Mouse (Mus musculus) fat pad, adult 2 months (tissue): Measurements from ENCODE around the gene Twist2.

Source experiments
- DNase-seq: peaks from one replicate; pipeline ENCODE4 v3.0.0-alpha.2; 2011; ENCODE audit warnings: low read depth, low spot score; ENCODE audit errors: extremely low read depth

Twist2 gene

DNA sequence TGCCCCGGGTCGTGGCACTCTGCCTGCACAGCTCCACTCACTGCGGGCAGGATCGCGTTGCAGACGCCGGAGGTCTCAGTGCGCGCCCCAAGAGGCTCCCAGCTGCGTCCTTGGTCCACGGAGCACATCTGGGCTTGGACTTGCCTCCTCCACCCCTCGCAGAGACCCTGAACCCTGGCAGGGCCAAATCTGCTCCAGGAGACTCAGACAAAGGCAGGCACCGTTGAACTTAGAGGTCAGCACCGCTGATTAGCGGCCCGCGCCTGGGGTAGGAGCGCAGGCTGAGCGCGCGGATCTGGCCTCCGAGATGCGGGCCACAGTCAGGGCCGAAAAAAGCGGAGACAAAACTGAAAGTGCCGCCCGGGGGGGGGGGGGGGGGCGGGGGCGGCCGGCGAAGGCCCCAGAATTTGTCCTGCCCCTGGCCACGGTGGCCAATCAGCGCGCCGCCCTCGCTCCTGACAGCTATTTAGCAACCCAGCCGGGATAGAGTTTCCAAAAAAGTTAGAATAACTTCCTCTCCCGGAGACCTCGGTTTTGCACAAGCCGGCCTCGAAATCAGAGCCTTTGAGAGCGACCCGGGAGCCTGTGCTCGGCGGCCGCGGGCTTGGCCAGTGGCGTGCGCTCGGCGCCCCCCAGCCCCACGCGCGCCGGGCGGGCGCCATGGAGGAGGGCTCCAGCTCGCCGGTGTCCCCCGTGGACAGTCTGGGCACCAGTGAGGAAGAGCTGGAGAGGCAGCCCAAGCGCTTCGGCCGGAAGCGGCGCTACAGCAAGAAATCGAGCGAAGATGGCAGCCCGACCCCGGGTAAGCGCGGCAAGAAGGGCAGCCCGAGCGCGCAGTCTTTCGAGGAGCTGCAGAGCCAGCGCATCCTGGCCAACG lies at the start of gene Twist2:
Gene Twist2 (plus strand): TSS at position 495 of the 877 bp plus-strand sequence.
- no peak for DNase-seq

DNA sequence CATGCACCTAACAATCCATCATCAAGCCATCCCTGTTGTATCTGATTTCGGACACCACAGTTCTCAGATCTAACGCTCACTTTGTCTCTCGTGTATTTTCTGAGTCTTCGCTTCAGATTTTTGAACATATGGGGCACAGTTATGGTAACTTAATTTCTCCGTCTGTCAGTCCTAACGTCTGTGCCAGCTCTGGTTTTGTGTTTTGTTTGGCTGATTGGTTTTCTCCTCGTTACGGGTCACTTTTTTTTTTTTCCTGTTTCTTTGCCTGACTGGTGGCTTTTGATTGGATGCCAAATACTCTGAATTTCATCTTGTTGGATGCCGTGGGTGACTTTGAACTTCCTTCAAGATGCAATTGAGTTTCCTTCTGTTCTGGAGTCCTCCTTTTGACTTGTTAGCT lies 48.3 kb upstream of the Twist2 start:
- DNase-seq = no peak

DNA sequence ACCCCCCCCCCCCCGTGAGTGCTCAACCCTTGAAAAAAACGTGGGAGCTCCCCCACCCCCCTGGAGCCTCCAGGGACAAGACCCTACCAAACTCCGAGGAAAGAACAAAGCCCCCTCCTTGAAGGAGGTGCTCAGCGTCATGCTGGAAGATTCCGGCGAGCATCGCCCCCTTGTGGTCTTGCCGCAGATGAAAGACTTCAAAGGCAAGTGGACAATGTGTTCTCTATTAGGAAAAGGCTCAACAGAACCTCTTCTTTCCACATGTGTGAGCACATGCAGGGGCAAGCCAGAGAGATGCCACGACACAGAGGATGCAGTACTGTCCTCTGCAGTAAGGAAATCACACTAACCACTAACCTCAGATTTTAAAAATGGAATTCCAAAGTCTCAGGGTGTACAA lies 46.2 kb upstream of the Twist2 start:
- DNase-seq = no peak

DNA sequence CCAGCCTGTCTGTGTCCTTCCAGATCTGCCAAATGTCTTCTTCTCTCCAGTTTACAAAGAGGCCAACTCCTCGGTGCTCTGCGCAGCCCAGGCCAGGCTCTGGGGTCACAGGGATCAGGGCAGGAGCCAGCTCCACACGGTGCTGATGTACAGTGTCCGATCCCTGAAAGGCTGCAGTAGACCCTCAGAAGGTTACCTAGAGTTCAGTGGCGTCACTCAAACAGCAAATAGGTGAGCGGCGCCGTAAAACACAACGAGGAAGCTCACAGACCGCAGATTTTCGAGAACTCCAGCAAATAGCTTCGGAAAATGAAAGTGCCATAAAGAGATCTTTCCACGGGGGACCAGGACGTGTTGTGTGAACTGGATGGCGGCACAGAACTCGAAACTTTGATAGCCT lies 44.0 kb upstream of the Twist2 start:
- no peak for DNase-seq

DNA sequence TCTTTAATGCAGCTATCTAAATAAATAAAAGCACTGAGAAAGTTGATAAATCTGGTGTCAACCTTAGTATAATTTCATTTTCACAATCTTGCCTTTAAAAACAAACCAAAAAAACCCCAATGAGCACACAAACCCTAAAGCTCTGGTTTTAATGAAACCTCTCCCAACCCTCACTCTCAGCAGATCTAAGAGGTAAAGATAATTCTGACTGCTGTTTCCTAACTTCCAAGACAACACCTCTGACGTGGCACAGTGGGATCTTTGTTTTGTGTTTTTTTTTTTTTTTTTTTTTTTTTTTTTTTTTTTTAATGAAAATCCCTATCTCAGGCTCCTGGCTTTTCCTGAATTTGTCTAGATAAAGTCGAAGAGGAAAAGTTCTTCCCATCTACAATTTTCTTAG lies 43.1 kb upstream of the Twist2 start:
- DNase-seq = no peak

DNA sequence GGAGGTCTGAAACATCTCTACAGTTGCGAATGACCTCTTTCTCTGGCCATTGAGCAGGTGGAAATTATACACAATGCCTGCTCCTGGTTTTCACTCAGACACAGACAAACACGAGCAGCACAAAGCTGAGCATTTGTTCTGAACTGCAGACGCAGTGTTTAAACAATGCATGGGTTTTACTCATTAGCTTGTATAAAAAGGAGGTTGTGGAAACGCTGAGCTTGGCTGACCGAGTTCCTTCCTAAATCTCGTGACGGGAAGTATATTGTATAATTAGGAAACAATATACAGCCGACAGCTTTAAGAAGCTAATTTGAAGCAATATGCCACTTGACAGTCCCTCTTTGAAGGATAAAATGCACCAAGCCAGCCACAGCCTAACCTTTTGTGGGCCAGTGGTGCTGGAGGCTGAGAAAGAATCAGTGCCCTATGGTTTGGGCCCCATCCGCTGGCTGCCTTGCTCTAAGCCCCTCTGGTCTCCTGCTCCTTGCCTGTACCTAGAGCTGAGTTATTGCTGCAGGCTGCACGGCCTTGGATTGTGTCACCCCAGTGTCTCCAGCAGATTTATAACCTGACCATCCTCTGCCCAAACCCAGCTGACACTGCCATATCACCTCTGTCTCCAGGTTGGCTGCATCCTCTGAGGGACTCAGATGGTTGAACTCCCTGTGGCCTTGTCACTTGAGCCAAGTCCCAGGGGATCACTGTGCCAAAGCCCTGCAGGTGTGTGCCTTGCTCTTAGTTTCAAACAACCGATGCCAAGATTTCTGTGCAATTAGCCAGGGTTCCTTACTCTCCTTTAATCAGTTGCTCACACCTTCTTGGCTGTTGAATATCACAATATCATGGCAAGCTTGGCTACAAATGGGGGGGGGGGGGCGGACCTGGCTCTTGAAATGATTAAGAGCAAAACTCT lies 42.4 kb upstream of the Twist2 start:
- peak; percentile 43 for DNase-seq

DNA sequence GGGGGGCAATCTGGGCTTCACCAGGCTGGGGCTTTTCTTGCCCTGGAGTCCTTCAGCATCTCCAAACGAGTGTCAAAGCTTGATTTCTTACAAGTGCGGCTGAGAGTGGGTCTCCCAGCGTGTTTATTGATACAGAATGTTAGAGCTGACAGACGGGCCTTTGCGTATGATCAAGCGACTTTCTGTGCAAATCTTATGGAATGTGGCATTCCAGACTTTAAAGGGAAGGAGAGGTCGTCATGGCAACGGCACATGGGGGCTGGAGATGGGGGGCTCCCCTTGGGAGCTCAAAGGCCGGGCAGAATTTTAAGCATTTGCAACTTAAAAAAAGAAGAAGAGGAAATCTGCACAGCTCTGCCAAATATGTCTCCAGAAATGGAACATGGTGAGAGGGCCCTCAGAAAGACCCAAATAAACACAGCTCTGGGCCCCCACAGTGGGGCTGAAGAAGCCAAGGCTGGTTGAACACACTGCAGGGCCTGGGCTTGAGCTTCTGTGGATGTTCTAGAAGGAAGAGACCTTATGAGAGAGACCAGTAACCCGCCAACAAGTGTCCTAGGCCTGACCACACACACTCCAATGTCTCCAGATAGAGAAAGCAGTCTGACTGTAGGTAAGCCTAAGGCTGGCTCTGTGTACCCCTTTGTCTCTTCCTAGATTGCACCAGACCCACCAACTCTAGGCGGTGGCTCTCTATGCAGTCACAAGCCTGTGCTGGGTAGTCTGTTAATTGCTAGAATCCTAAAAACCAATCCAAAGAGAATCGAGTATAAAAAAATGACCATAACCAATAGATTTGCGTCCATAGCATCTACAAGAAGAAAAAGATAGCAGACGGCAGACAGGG lies 40.9 kb upstream of the Twist2 start:
- no peak for DNase-seq

DNA sequence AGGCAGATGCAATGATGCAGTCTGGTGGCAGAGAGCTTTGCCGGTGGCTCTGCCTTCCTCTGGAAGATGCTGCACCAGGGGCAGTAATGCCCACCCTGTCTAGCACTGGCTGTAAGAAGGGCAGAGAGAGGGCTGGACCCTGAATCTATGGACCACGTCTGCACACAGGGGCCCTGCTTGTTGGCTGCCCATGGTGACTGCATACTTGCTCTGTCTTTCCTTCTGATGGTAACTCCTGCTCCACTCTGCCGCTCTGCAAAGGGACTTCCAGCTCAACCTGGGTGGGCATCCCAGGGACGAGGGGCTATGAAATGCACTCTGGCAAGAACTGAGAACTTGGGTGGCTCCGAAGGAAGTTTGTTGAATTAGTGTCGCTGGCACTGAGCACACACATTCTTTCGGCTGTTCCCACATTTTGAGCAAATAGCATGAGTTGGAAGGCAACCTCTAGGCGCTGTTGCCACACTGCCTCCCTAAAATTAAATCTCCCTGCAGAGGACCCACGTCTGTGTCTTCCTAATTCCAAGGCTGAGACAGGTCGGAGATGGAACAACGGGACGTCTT lies 38.7 kb upstream of the Twist2 start:
- DNase-seq = no peak

DNA sequence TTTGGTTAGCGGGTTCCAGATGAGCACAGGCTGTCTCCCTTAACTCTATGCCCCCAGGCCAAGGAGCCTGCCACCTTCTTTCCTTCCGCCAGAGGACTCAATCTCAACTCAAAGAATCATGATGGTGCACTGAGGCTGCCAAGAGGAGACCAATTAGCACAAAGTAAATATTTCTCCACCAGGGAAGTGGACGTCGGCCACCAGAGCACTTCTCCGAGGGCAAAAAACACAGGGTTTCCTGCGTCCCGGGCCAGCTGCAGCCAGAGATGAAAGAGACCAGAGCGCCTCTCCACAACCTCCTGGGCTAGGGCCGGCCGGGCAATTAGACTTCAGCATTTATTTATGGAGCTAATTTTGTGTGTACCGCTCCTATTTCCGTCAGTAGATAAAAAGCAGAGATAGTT lies 31.0 kb upstream of the Twist2 start:
- DNase-seq = peak; percentile 18

DNA sequence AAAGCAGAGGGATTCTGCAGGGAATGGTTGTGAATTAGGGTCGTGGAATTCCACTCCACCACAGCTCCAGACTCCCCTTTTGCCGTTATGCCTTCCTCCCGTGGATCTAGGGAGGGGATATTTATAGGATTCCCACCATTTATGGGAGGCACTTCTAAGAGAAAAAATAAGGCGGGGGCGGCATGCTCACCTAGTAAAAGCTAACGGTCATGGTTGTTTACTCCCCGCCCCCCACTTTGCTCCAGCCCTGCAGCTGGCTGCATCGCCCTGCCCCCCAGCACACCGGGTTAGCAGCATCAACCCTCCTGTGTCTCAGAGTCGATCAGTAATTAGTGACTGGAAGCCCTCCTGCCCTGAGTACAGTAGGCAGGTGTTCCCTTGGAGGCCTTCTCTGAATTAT lies 30.6 kb upstream of the Twist2 start:
- no peak for DNase-seq

DNA sequence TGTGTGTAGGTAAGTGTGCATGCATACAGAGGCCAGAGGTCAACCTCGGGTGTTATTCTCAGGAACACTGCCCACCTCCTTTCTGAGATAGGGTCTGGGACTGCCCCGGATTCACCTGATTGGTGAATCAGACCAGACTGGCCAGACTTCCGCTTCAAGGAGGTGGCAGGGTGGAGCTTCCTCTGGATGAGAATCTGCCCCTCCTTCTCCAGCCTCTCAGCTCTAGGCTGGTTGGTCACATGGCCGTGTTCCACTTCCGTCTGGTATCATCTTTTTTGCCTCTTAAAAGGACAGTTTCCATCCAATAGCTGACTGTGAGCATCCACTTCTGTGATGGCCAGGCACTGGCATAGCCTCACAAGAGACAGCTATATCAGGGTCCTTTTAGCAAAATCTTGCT lies 24.3 kb upstream of the Twist2 start:
- DNase-seq = no peak

DNA sequence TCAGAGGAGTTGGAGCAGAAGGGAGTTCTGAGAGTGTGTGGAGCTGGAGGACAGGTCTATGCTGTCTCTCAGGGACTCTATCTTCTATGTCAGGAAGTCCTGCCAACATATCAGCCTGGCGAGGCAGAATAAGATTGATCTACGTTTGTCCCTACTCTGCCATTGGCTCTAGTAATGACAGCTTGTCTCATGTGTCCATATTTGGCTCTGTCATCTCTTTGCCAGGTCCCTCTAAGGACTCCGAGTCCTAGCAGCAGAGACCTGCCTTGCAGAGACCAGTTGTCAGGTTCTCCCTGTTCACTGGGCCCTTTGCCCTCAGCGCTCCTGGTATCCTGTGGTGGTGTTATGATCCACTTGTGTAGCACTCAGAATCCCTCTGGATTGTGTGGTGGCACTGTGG lies 21.4 kb upstream of the Twist2 start:
- no peak for DNase-seq

DNA sequence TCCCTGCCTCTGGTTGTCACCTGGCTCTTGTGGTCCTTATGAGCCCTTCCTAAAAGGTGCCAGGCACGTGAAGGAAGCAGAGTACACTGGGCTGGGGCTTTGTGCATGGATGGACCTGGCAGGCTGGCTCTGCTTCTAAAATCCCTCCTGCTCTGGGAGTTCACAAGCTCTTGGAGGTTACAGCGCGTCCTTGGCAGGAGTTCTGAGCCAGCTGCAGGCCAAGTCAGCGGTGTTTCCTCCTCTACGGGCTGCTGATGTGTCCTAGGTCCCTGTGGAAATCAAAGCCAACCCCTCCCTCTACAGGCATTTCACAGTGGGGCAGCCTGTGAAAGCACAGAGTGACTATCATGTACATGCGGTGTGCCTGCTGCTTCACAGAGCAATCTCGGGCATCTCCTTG lies 20.1 kb upstream of the Twist2 start:
- peak; percentile 16 for DNase-seq

DNA sequence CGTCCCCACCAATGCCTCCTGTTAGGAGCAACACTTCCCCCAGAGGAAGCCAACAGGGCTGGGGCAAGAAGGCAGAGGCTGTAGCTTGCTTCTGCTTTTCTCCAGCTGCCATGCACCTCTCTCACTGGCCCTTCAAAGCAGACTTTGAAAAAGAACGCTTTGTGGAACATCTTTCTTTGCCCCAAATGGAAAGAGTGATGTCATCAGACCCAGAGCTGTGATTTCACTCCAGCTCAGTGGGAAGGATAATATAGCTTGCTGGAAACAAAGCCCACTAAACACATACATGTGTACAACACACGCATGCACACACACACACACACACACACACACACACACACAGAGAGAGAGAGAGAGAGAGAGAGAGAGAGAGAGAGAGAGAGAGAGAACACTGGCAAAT lies 17.1 kb upstream of the Twist2 start:
- no peak for DNase-seq

DNA sequence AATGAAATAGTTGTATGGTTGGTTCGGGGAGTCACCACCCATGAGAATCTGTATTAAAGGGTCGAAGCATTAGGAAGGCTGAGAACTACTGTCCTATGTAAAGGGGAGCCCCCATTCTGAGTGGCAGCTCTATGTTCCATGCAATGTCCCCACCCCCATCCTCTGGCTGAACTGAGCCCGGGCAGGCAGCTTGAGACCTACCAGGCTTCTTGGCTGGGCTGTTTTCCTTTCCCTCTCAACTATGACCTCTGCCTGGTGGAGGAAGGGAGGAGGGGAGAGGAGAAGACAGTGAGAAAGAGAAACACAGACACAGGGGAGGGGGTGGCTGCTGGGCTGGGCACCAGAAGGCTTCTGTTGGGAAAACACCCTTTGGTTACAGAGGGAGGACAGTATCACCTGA lies 1.9 kb upstream of the Twist2 start:
- DNase-seq = no peak

DNA sequence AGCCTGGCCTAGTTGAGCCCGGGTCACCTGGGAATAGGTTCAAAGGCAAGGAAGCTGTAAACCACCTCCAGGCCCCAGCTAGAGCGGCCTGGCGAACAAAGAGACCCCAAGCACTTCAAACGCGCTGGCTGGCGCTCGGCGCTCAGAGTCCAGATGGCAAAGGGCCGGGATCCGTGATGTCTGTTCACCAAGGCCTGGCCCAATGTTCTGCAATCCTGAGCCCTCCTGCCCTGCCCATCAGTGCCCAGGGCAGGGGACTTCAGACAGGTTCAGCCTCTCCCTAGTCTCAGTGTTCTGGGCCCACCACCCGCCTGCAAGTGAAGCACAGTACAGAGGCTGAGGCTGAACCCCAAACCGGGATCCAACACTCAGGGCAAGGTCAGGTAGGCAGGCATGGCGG lies 913 bp upstream of the Twist2 start:
- DNase-seq = no peak

DNA sequence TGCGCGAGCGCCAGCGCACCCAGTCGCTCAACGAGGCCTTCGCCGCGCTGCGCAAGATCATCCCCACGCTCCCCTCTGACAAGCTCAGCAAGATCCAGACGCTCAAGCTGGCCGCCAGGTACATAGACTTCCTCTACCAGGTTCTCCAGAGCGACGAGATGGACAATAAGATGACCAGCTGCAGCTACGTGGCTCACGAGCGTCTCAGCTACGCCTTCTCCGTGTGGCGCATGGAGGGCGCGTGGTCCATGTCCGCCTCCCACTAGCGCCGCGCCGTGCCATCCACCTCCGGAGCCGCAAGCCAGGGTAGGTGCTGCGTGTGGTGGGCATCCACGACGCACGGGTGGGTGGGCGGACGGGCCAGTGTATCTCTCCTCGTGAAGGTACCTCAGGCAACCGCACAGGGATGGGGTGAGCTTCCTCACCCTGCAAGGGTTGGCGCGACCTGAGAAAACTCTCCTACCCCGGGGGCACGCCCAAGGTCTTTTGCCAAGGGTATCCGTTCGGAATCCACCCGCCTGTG lies 644 bp downstream of the Twist2 start:
- no peak for DNase-seq

DNA sequence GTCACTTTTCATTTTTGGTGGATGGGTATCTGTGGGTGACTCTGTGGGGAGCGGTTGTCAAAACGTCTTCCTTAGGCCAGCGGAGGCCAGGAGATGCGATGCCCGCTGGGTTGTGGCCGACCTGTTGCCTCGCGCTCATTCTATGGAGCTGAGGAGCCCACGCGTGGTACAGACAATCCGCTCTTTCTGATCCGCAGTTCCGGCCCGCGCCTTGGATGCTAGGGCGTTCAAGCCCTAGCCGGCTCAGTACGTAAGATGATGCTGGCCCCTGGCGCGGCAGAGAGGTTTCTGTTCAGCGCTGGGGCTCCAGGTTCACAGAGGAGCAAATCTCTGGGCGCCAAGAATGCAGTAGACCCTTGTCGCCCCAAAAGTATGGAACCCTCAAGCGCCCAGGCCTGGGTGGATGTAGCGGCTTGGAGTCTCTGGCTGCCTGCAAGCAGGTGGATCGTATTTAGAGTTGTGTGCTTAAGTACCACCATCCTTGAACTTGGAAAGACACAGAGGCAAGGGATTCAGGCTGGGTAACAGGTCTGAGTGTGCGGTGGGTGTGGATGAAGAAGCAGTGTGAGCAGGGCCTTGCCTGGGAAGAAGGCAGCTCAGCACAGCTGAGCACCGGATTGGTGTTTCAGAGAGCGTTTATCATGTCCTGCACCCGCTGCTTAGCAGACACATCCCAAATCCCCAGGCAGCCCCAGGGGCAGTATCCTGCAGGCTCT lies 1.3 kb downstream of the Twist2 start:
- no peak for DNase-seq

DNA sequence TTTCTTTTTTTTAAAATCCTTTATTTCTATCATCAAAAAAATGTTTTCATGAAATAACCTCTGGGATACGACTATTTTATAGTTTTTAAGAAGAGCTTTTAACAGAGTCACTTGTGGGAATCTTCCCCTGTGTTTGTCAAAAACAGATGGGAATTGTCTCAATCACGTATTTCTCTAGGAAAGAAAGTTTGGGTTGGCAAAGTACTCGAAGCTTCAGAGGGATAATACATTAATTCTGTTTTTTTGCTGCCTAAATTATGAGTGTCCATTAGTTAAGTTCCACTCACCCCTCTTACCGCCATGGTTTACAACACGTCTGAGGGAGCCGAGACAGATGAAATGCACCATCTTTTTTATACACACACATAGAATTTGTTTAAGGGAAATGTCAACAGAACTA lies 2.2 kb downstream of the Twist2 start:
- no peak for DNase-seq

DNA sequence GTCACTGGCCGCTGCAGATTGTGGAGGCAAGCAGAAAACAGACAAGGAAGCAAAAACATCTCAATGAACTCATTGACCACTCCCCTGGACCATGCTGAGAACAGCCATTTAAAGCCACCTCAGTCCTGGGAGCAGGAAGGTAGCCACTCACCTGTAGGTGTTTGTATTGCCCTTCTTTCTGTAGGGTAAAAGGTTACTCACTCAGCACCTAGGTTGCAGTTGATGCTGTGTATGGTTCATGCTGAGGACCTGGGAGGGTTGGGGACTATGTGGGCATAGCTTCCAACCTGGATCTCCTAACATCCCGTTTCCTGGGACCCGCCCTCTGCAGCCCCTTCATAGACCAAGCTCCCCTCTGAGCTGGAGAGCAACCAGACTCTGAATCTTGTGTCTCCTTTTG lies 14.8 kb downstream of the Twist2 start:
- DNase-seq = no peak
